Mouse (Mus musculus): Measurements from ENCODE around the gene 4932414N04Rik. TPM values are rescaled to one million over a fixed set of nuclear protein-coding genes. Genes with fewer than 3 reads are reported as not detected.
"Not testable (repeated sequence)": the region's sequence is repeated elsewhere in the genome, so short reads cannot be mapped to it uniquely, and the experiment has no call there.

4932414N04Rik gene
- not detected in 2 replicates for polyA plus RNA-seq (2011; ENCODE audit: insufficient read depth, insufficient read length, low read depth, missing spikeins)

DNA sequence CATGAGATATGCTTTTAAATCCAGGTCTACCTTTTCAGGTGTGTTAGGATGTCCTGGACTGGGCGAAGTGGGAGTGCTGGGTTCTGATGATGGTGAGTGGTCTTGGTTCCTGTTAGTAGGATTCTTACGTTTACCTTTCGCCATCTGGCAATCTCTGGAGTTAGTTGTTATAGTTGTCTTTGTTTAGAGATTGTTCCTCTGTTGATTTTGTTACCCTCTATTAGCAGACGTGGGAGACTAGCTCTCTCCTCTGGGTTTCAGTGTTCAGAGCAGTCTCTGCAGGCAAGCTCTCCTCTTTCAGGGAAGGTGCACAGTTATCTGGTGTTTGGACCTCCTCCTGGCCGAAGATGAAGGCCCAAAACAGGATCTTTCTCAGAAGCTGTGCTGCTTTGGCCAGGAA lies at the start of gene 4932414N04Rik:
Gene 4932414N04Rik, plus strand, starts transcription at position 301 of the 400 bp plus-strand sequence.
- H3K9ac ChIP-seq (ENCODE audit: low read depth, poor library complexity, severe bottlenecking); H3K4me1 ChIP-seq (ENCODE audit: control insufficient read depth, insufficient read depth, low read length); H3K27ac ChIP-seq (ENCODE audit: insufficient read depth, low read length); H3K4me3 ChIP-seq (ENCODE audit: low read depth, low read length); H3K36me3 ChIP-seq (ENCODE audit: control insufficient read depth, insufficient read depth, low read length, poor library complexity, severe bottlenecking); H3K27me3 ChIP-seq (ENCODE audit: control insufficient read depth, insufficient read depth, low read length, poor library complexity, severe bottlenecking); H3K9me3 ChIP-seq (replicated peaks; ENCODE audit: control insufficient read depth, insufficient read depth, low read length, poor library complexity, severe bottlenecking): not testable (repeated sequence)

DNA sequence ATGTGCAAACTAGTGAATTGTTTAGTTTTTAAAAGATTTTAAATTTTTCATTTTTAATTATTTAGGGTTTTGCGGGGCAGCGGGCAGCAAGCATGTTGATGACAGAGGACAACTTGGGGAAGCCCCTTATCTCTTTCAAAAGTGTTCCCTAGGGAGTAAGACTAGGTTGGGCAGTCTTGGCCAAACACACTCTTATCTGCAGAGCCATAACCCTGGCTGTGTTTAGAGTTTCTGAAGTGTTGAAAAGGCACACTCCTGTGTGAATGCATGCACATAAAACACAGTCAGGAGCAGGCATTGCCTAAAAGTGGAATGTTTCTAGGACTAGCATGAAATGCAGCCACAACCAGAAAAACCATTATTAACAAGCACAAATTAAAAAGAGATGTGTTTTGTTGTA lies 75.9 kb downstream of the 4932414N04Rik start:
- Histone ChIP-seq H3K27me3 (ENCODE audit: control insufficient read depth, insufficient read depth, low read length, poor library complexity, severe bottlenecking) (no peaks in the 10 kb centered on the region), H3K27ac (ENCODE audit: insufficient read depth, low read length) (no peak overlapping the region), H3K9ac (ENCODE audit: low read depth, poor library complexity, severe bottlenecking) (no peak overlapping the region), H3K4me3 (ENCODE audit: low read depth, low read length) (no peak overlapping the region), H3K4me1 (ENCODE audit: control insufficient read depth, insufficient read depth, low read length) (no peaks in the 10 kb centered on the region), H3K9me3 (replicated peaks; ENCODE audit: control insufficient read depth, insufficient read depth, low read length, poor library complexity, severe bottlenecking) (no peaks in the 10 kb centered on the region), H3K36me3 (ENCODE audit: control insufficient read depth, insufficient read depth, low read length, poor library complexity, severe bottlenecking) (no peaks in the 10 kb centered on the region)
- TF ChIP-seq CTCF (IDR thresholded peaks at IDR 0.05; ENCODE audit: low read depth, low read length) (no peak), EP300 (IDR thresholded peaks at IDR 0.05; ENCODE audit: insufficient read depth, low read depth, low read length) (no peak), POLR2A (IDR thresholded peaks at IDR 0.05; ENCODE audit: insufficient read depth, low read length) (no peak)

DNA sequence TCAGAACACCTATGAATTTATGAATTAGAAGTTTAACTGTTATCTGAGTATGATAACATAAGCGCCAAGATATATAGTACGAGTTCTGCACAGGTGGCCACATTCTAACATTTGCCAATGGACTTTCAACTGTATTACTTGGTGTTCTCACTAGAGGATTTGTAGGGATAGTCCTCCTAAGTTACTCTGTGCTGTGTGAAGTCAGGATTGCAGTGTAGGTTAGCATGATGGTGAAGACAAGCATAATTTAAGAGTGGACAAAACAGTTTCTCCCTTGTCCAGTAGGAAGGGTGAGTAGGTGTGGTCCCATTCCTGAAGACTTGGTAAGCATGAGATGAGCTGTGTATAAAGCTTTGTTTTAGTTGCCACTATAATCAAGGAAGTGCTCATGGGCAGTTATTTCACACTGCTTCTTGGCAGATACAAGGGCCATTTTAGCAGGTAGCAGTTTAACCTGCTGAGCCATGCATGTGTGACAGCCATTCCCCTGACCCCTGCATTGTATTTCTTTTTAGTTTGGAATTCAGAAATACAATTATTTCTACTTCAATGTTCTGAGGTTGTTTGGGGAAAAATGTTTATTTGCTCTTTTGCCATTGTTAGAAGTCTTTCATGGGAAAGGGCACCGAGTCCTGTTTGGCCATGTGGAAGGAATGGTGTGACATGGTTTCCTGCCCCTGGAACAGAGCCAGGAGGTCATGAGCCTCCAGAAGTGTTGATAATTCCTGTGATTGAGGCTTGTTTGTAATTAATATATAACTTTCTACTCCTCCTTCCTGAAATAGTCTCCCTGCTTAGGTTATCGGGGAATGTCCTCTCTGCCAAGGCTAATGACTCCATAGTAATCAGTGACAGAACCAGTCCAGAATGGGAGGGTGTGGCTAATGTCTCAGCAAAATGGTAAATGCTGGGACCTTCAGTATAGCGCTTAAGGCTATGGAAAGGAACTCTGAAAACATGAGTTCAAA lies 83.8 kb downstream of the 4932414N04Rik start:
- Histone ChIP-seq H3K27ac (ENCODE audit: insufficient read depth, low read length) (no peak overlapping the region), H3K4me3 (ENCODE audit: low read depth, low read length) (no peak overlapping the region), H3K9me3 (replicated peaks; ENCODE audit: control insufficient read depth, insufficient read depth, low read length, poor library complexity, severe bottlenecking) (no peaks in the 10 kb centered on the region), H3K9ac (ENCODE audit: low read depth, poor library complexity, severe bottlenecking) (no peak overlapping the region), H3K36me3 (ENCODE audit: control insufficient read depth, insufficient read depth, low read length, poor library complexity, severe bottlenecking) (no peaks in the 10 kb centered on the region), H3K27me3 (ENCODE audit: control insufficient read depth, insufficient read depth, low read length, poor library complexity, severe bottlenecking) (no peaks in the 10 kb centered on the region), H3K4me1 (ENCODE audit: control insufficient read depth, insufficient read depth, low read length) (no peaks in the 10 kb centered on the region)
- TF ChIP-seq CTCF (IDR thresholded peaks at IDR 0.05; ENCODE audit: low read depth, low read length) (no peak), POLR2A (IDR thresholded peaks at IDR 0.05; ENCODE audit: insufficient read depth, low read length) (no peak), EP300 (IDR thresholded peaks at IDR 0.05; ENCODE audit: insufficient read depth, low read depth, low read length) (no peak)

DNA sequence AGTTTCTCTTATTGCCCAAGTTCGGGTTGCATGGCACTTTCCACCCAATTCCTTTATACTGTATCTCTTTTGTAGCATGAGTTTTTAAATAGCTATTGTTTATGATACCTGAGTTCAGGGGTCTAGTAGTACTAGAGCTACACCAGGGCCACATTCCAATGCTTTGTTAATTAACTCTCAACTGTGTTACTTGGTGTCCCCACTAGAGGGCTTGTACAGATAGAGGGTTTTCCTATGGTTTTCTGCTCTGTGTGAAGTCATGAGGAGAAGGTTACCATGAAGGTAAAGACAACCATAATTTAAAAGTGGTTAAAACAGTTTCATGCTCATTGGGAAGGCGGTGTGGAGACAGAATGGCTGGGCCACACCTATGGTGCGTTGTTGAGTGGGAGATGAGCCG lies 88.3 kb downstream of the 4932414N04Rik start:
- TF ChIP-seq POLR2A (IDR thresholded peaks at IDR 0.05; ENCODE audit: insufficient read depth, low read length) (no peak), EP300 (IDR thresholded peaks at IDR 0.05; ENCODE audit: insufficient read depth, low read depth, low read length) (no peak), CTCF (IDR thresholded peaks at IDR 0.05; ENCODE audit: low read depth, low read length) (no peak)
- Histone ChIP-seq H3K4me1 (ENCODE audit: control insufficient read depth, insufficient read depth, low read length) (no peaks in the 10 kb centered on the region), H3K27ac (ENCODE audit: insufficient read depth, low read length) (no peak overlapping the region), H3K36me3 (ENCODE audit: control insufficient read depth, insufficient read depth, low read length, poor library complexity, severe bottlenecking) (no peaks in the 10 kb centered on the region), H3K9ac (ENCODE audit: low read depth, poor library complexity, severe bottlenecking) (no peak overlapping the region), H3K9me3 (replicated peaks; ENCODE audit: control insufficient read depth, insufficient read depth, low read length, poor library complexity, severe bottlenecking) (no peaks in the 10 kb centered on the region), H3K4me3 (ENCODE audit: low read depth, low read length) (no peak overlapping the region), H3K27me3 (ENCODE audit: control insufficient read depth, insufficient read depth, low read length, poor library complexity, severe bottlenecking) (no peaks in the 10 kb centered on the region)

DNA sequence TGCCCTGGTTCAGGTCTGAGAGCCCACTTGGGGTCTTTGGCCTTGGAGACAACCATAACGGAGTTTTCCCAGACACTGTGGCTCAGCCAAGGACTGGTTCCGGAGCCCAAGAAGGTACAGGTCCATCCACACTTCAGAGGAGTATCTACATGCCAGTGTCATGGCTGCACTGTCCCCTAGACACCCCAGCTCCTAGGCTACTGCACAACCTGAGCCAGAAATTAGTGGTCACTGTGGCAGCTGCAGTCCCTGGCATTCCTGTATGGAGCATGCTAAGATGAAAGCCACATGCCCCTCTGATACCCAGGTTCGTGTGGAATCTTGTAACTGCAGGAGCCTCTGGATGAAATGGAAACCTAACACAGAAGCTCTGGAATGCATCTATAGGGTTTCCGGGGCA lies 99.9 kb downstream of the 4932414N04Rik start:
- H3K4me1 ChIP-seq (ENCODE audit: control insufficient read depth, insufficient read depth, low read length), result no peaks in the 10 kb centered on the region
- H3K9me3 ChIP-seq (replicated peaks; ENCODE audit: control insufficient read depth, insufficient read depth, low read length, poor library complexity, severe bottlenecking), result no peaks in the 10 kb centered on the region
- no peak overlapping the region for H3K4me3 ChIP-seq (ENCODE audit: low read depth, low read length)
- H3K27ac ChIP-seq (ENCODE audit: insufficient read depth, low read length), result no peak overlapping the region
- TF ChIP-seq EP300 (IDR thresholded peaks at IDR 0.05; ENCODE audit: insufficient read depth, low read depth, low read length) (no peak), POLR2A (IDR thresholded peaks at IDR 0.05; ENCODE audit: insufficient read depth, low read length) (no peak), CTCF (IDR thresholded peaks at IDR 0.05; ENCODE audit: low read depth, low read length) (no peak)
- H3K9ac ChIP-seq (ENCODE audit: low read depth, poor library complexity, severe bottlenecking), result no peak overlapping the region
- H3K27me3 ChIP-seq (ENCODE audit: control insufficient read depth, insufficient read depth, low read length, poor library complexity, severe bottlenecking), result no peaks in the 10 kb centered on the region
- no peaks in the 10 kb centered on the region for H3K36me3 ChIP-seq (ENCODE audit: control insufficient read depth, insufficient read depth, low read length, poor library complexity, severe bottlenecking)

DNA sequence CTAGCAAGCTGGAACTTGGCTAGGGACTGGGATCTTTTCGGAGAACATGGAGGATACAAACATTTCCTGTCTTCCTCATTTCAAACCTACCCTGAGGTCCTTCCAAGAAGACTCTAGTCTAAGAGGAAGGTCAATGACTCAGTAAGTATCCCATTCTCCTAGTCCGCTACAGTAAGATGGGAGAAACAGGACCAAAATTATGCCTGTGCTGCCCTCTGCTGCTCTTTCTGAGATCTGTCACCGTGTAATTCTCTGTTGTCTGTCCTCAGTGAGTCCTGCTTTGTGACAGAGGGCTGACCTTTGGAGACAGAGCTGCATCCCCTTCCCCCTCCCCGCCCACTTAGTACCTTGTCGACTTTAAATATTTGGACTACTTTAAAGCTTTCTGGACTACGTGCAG lies 100.5 kb downstream of the 4932414N04Rik start:
- TF ChIP-seq CTCF (IDR thresholded peaks at IDR 0.05; ENCODE audit: low read depth, low read length) (peak; percentile 23), EP300 (IDR thresholded peaks at IDR 0.05; ENCODE audit: insufficient read depth, low read depth, low read length) (no peak)
- no peaks in the 10 kb centered on the region for H3K27me3 ChIP-seq (ENCODE audit: control insufficient read depth, insufficient read depth, low read length, poor library complexity, severe bottlenecking)
- no peaks in the 10 kb centered on the region for H3K9me3 ChIP-seq (replicated peaks; ENCODE audit: control insufficient read depth, insufficient read depth, low read length, poor library complexity, severe bottlenecking)
- no peaks in the 10 kb centered on the region for H3K4me1 ChIP-seq (ENCODE audit: control insufficient read depth, insufficient read depth, low read length)
- H3K4me3 ChIP-seq (ENCODE audit: low read depth, low read length), result no peak overlapping the region
- H3K36me3 ChIP-seq (ENCODE audit: control insufficient read depth, insufficient read depth, low read length, poor library complexity, severe bottlenecking), result no peaks in the 10 kb centered on the region
- H3K9ac ChIP-seq (ENCODE audit: low read depth, poor library complexity, severe bottlenecking), result no peak overlapping the region
- no peak overlapping the region for H3K27ac ChIP-seq (ENCODE audit: insufficient read depth, low read length)

Measured in ES-Bruce4 (cell line).